Mouse (Mus musculus): ENCODE data around the gene Nedd9. TPM values are rescaled to one million over a fixed set of nuclear protein-coding genes. Genes with fewer than 3 reads are reported as not detected.

Gene Nedd9
- polyA plus RNA-seq, 1 experiment from 2014 or later: 28.5 TPM

DNA sequence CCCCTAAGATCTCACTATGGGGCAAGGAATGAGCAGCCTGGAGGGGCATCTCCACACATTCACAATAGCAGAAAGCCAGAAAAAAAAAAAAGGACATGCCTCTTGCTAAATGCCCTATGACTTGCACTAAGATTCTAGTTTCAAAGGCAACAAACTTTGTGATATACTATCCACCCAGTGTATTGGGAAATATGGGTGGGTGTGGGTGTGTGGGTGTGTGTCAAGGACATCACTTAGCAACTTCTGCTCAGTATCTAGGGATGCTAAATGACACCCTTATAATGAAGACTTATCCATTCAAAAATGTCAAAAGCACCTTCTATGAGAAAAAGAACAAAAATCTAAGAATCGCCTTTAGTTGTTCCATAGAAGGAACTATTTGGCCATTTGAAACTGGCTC is 40.6 kb downstream of the Nedd9 start:
- Histone ChIP-seq H3K9ac (no peak overlapping the region), H3K36me3 (no peaks in the 10 kb centered on the region), H3K9me3 (no peaks in the 10 kb centered on the region), H3K27me3 (no peaks in the 10 kb centered on the region), H3K4me1 (peaks cover 18% of the 10 kb centered on the region), H3K4me2 (replicated peaks) (no peak overlapping the region), H3K4me3 (no peak overlapping the region), H3K27ac (no peak overlapping the region)
- ATAC-seq (ENCODE audit: low FRiP score, low read depth): no peak
- 96% methylated on average over 1 of the region's 1 CpGs for WGBS

DNA sequence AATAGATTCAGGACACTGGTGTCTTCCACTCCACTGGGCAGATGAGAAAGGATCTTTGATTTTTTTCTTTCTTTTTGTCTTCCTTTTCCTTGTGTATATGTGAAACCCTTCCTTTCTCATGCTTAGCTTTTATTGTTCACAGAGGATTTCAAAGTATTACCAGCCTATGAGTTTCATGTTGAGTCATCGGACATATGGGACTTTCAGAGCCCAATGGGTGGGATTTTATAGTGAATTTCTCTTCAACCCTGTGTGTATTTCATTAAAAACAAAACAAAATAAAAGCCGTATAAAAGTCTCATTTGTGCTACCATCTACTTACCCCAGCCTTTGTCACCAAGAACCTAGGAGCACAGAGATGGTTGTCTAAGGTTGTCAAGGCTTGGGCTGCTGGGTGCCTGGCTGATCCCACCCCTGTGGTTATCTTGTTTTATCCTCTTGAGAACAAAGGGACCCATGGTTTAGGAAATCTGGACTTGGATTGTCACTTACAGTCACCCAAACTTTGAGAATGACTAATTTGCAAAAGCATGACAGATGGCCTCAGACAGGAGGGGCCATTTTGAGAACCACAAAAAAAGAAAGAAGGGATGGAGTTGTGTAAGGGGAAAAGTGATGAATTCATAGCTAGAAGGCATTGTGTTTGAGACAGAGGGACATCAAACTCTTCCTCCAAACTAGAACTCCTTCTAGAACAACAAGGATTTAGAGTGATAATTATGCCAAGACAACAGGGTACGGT is 41.9 kb downstream of the Nedd9 start:
- Histone ChIP-seq H3K4me3 (no peak overlapping the region), H3K27ac (no peak overlapping the region), H3K9me3 (no peaks in the 10 kb centered on the region), H3K4me2 (replicated peaks) (no peak overlapping the region), H3K27me3 (no peaks in the 10 kb centered on the region), H3K36me3 (no peaks in the 10 kb centered on the region), H3K4me1 (peaks cover 9% of the 10 kb centered on the region; the same call in 1 of the 2 replicates), H3K9ac (no peak overlapping the region)
- 76% methylated on average over 3 of the region's 3 CpGs for WGBS
- ATAC-seq (ENCODE audit: low FRiP score, low read depth): no peak

DNA sequence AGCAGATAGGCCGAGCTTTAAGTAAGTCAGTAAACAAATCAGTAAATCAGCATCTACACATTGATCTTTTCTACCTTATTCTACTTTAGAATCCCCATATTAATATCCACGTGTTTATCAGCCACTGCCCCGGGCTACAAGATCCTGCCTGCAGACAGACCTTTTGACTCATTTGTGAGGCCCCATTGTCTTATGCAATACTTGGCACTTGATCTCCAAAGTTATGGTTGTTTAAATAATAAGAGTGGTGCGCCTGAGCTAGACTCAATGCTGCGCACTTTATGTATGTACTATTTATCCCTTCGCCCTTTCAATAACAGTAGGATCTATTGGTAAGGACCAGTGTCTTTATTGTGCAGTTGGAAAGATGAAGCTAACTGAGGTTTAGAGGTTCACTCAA is 42.9 kb downstream of the Nedd9 start:
- WGBS: 93% methylated on average over 6 of the region's 6 CpGs
- no peak for ATAC-seq (ENCODE audit: low FRiP score, low read depth)

DNA sequence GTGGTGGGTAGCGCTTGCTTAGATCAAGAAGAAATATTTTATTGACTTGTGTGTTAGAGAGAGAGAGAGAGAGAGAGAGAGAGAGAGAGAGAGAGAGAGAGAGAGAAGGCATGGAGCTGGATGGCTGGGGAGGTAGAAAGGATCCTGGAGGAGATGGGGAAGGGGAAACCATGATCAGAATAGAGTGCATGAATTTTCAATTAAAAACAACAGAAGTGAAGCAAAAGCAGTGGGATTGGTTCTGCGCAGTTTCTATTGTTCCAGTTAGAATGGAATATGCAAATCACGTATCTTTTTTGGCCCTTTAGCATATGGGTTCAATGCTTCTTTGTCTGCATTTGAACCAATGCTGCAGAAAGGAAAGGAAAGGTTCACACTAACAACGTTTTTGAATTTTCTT is 45.0 kb downstream of the Nedd9 start:
- H3K9me3 ChIP-seq: no peaks in the 10 kb centered on the region
- 83% methylated on average over 4 of the region's 4 CpGs for WGBS
- H3K27me3 ChIP-seq: no peaks in the 10 kb centered on the region
- no peak for ATAC-seq (ENCODE audit: low FRiP score, low read depth)
- no peak overlapping the region for H3K4me2 ChIP-seq (replicated peaks)
- 0 out of 2 replicates have a peak, but pooled peaks cover 3% of the 10 kb centered on the region for H3K4me1 ChIP-seq
- no peak overlapping the region for H3K9ac ChIP-seq
- no peak overlapping the region for H3K4me3 ChIP-seq
- no peaks in the 10 kb centered on the region for H3K36me3 ChIP-seq
- no peak overlapping the region for H3K27ac ChIP-seq

More for the DNA sequence above, 42.9 kb downstream of the Nedd9 start:
- Histone ChIP-seq H3K4me2 (replicated peaks) (no peak overlapping the region), H3K9ac (no peak overlapping the region), H3K9me3 (no peaks in the 10 kb centered on the region), H3K27ac (no peak overlapping the region), H3K27me3 (no peaks in the 10 kb centered on the region), H3K36me3 (no peaks in the 10 kb centered on the region), H3K4me3 (no peak overlapping the region), H3K4me1 (0 out of 2 replicates have a peak, but pooled peaks cover 9% of the 10 kb centered on the region)

DNA sequence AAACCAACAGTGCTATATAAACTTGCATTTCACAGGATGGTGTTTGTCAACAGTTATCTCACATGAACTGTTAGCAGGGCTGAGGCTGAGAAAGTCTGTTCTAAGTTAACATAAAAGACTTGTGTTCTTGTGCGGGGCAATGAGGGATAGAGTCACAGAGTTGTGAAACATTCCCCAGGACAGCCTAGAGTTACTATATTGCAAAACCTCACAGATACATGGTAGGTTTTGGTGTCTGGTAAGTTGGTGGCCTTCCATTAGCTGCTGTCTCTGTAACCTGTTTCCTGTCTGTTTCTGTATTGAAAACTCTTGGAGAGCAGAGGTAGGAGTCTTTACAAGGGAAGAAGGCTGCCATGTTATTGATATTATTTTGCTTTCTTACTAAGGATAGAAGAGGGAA is 47.0 kb downstream of the Nedd9 start:
- no peak overlapping the region for H3K4me2 ChIP-seq (replicated peaks)
- H3K36me3 ChIP-seq: no peaks in the 10 kb centered on the region
- no peak overlapping the region for H3K27ac ChIP-seq
- no peaks in the 10 kb centered on the region for H3K9me3 ChIP-seq
- no peaks in the 10 kb centered on the region for H3K27me3 ChIP-seq
- no peak for ATAC-seq (ENCODE audit: low FRiP score, low read depth)
- 78% methylated on average over 1 of the region's 1 CpGs for WGBS
- H3K9ac ChIP-seq: no peak overlapping the region
- no peak overlapping the region for H3K4me3 ChIP-seq
- no peaks in the 10 kb centered on the region for H3K4me1 ChIP-seq

DNA sequence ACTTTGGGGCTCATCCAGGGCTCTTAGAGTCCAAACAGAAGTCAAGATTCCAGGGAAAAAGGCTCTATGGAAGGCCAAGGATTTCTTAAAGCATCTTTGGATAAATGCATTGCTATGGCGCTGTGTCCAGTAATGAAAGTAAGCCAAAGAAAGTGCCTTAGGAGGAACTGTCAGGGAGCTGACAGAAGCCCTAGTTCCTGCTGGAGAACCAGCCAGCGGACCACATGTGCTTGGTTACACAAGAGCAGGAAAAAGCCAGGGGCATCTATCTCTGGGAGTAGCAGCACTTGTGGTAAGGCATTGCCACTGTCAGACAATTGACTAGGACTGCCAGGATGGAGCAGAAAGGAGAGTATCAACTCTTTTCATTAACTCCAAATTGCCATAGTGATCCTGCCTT is 49.8 kb downstream of the Nedd9 start:
- ATAC-seq (ENCODE audit: low FRiP score, low read depth): no peak
- Histone ChIP-seq H3K27ac (no peak overlapping the region), H3K36me3 (no peaks in the 10 kb centered on the region), H3K4me2 (replicated peaks) (no peak overlapping the region), H3K4me3 (no peak overlapping the region), H3K27me3 (no peaks in the 10 kb centered on the region), H3K9me3 (no peaks in the 10 kb centered on the region), H3K9ac (no peak overlapping the region), H3K4me1 (no peaks in the 10 kb centered on the region)
- 93% methylated on average over 2 of the region's 2 CpGs for WGBS

DNA sequence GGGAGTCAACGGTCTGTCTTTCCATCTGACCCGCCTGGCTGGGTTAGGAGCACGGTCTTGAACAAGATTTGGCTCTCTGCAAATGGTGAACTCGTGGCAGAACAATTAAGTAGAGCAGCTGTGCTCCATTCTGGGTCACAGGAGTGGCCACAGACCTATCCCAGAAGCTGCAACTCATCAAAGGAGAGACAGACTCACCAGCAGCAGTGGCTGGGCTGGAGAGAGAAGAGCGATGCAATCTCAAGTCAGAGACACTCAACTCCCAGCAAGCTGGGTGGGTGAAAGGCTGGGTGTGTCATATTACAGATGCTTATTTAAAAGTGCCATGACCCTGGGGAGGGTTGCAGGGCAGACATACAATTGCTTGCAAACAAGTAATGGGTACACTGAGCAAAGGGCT is 50.4 kb downstream of the Nedd9 start:
- H3K36me3 ChIP-seq: no peaks in the 10 kb centered on the region
- no peaks in the 10 kb centered on the region for H3K27me3 ChIP-seq
- ATAC-seq (ENCODE audit: low FRiP score, low read depth): no peak
- no peaks in the 10 kb centered on the region for H3K4me1 ChIP-seq
- H3K27ac ChIP-seq: no peak overlapping the region
- no peaks in the 10 kb centered on the region for H3K9me3 ChIP-seq
- 62% methylated on average over 5 of the region's 5 CpGs for WGBS
- H3K9ac ChIP-seq: no peak overlapping the region
- H3K4me3 ChIP-seq: no peak overlapping the region
- no peak overlapping the region for H3K4me2 ChIP-seq (replicated peaks)

DNA sequence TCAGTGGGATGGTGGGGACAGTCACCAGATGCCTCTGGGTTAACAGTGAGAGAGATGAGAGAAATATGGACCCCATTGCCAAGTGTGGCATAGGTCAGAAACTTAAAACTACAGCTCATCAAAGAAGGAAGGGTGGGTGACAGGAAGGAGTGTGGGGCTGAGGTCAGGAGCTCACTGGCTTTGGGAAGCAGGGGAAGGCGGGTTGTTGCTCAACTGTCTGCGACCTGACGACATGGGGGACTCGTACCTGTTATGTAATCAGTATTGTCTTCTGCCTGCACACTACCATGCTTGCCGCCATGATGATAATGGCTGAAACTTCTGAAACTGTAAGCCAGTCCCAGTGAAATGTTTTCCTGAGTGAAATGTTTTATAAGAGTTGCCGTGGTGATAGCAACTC is 54.0 kb downstream of the Nedd9 start:
- H3K4me1 ChIP-seq: no peaks in the 10 kb centered on the region
- no peaks in the 10 kb centered on the region for H3K36me3 ChIP-seq
- H3K9ac ChIP-seq: no peak overlapping the region
- no peaks in the 10 kb centered on the region for H3K27me3 ChIP-seq
- WGBS: 87% methylated on average over 6 of the region's 6 CpGs
- H3K27ac ChIP-seq: no peak overlapping the region
- no peaks in the 10 kb centered on the region for H3K9me3 ChIP-seq
- H3K4me2 ChIP-seq (replicated peaks): no peak overlapping the region
- no peak overlapping the region for H3K4me3 ChIP-seq
- no peak for ATAC-seq (ENCODE audit: low FRiP score, low read depth)

DNA sequence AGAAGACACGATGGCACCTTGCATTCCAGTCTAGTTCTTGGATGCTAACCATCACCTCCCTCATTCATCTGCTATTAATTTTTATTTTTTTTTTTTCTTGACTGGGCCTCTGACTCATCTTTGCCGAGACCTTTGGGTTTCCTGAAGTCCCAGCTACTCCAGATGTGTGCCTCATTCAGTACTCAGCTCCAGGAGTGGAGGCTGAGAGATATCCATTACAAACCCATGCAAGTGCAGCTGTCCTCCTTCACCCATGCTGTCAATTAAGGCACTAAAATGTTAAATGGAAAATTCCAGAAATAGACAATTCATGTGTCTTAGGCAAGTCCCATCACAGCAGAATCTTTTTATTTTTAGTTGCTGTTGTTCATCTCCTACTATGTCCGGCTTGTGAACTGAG is 55.4 kb downstream of the Nedd9 start:
- Histone ChIP-seq H3K4me2 (replicated peaks) (no peak overlapping the region), H3K27ac (no peak overlapping the region), H3K9me3 (no peaks in the 10 kb centered on the region), H3K27me3 (no peaks in the 10 kb centered on the region; the same call in 1 of the 2 replicates), H3K4me1 (0 out of 2 replicates have a peak, but pooled peaks cover 2% of the 10 kb centered on the region), H3K4me3 (no peak overlapping the region), H3K36me3 (no peaks in the 10 kb centered on the region), H3K9ac (no peak overlapping the region)
- 64% methylated on average over 3 of the region's 3 CpGs for WGBS
- no peak for ATAC-seq (ENCODE audit: low FRiP score, low read depth)

DNA sequence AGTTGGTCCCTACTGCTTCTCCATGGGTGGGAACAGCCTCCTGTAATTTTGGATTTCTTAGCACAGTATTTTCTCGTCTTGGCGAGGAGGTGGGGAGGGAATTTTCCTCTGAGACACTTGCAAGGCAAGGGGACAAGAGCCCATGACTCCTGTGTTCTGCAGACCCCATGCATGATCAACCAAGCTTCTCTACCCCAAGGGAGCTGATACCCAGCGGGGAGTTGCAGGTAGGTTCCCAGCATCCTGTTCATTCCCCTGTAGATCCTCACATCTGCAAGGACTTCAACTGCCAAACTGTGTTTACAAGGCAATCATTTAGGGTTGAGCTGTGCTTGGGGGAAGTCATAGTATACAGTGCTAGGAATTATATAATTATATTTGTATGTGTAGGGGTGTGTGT is 60.1 kb downstream of the Nedd9 start:
- peaks cover 13% of the 10 kb centered on the region; the same call in 1 of the 2 replicates for H3K4me1 ChIP-seq
- H3K27me3 ChIP-seq: no peaks in the 10 kb centered on the region; the same call in 1 of the 2 replicates
- H3K4me3 ChIP-seq: no peak overlapping the region
- no peaks in the 10 kb centered on the region for H3K9me3 ChIP-seq
- no peak overlapping the region for H3K4me2 ChIP-seq (replicated peaks)
- H3K36me3 ChIP-seq: no peaks in the 10 kb centered on the region
- no peak for ATAC-seq (ENCODE audit: low FRiP score, low read depth)
- H3K27ac ChIP-seq: no peak overlapping the region
- H3K9ac ChIP-seq: no peak overlapping the region
- 82% methylated on average over 3 of the region's 3 CpGs for WGBS

DNA sequence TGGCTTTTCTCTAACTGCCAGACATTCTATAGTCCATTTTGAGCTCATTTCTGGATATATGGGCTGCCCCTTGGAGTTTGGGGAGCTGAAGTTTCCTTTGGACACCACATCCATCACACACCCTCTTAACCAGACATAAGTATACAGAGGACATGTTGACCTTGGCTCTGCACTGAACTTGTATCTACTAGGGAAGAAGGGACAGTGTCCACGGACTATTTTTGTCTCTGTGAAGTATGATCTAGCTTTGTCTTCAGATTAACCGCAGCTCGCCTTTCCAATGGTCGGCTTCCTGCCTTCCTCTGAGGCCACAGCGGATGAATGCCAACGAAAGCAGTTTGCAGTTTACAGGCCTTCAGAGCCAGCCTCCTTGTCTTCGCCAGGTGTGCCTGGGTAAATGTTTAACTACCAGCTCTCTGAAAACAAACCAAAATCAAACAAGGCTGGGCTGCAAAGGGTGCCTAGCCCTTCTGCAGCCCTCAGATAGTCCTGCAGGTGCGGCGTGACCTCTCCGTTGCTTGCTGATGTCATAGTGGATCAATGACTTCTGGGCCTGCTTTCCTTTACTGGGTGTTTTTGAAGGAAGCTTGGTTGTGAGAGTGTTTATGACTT is 63.6 kb downstream of the Nedd9 start:
- ATAC-seq (ENCODE audit: low FRiP score, low read depth): no peak
- no peaks in the 10 kb centered on the region for H3K36me3 ChIP-seq
- no peak overlapping the region for H3K27ac ChIP-seq
- 60% methylated on average over 10 of the region's 10 CpGs for WGBS
- H3K4me3 ChIP-seq: no peak overlapping the region
- peaks cover 13% of the 10 kb centered on the region for H3K4me1 ChIP-seq
- H3K27me3 ChIP-seq: no peaks in the 10 kb centered on the region; the same call in 1 of the 2 replicates
- no peaks in the 10 kb centered on the region for H3K9me3 ChIP-seq
- H3K4me2 ChIP-seq (replicated peaks): no peak overlapping the region
- H3K9ac ChIP-seq: no peak overlapping the region

DNA sequence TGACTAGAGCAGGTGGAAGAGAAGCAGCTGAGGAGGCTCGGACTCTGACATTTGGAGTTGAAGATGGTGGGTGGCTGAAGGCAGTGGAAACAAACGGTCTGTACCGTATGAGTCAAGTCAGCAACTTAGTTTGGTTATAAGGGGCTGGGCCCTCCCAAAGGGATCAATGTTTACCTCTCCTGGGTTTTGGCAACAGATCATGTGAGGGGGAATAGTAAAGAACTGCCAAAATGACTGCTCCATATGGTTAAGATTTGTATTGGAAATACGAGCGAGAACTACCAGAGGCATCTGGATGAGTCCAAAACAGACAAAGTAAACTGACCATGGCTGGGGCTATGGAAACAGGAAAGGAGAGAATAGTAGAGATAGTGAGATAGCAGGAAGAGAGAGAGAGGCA is 64.6 kb downstream of the Nedd9 start:
- Histone ChIP-seq H3K9ac (no peak overlapping the region), H3K4me2 (replicated peaks) (no peak overlapping the region), H3K27ac (no peak overlapping the region), H3K4me3 (no peak overlapping the region), H3K4me1 (peaks cover 13% of the 10 kb centered on the region), H3K9me3 (no peaks in the 10 kb centered on the region), H3K27me3 (no peaks in the 10 kb centered on the region), H3K36me3 (no peaks in the 10 kb centered on the region)
- 80% methylated on average over 5 of the region's 5 CpGs for WGBS
- ATAC-seq (ENCODE audit: low FRiP score, low read depth): no peak

DNA sequence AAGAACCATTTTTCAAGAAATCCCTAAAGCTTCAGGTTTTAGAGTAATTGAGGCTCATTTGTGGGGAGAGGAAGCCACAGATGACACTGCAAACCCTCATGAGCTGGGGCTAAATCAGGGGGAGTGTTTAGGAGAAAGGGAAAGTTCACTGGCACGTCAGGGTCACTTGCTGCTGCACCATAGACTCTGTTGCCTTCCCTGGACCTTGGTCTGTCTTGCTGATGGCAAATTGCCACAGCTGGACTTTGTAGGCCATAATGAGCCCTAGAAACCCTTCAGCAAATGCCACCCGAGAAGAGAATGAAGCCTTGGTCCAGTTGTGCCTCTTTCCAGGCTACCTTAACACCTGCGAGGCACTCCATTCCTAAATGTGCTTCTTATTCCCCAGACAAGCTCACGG is 66.8 kb downstream of the Nedd9 start:
- no peaks in the 10 kb centered on the region for H3K27me3 ChIP-seq
- no peaks in the 10 kb centered on the region for H3K36me3 ChIP-seq
- H3K9me3 ChIP-seq: no peaks in the 10 kb centered on the region
- ATAC-seq (ENCODE audit: low FRiP score, low read depth): no peak
- no peak overlapping the region for H3K27ac ChIP-seq
- no peak overlapping the region for H3K4me2 ChIP-seq (replicated peaks)
- H3K4me3 ChIP-seq: no peak overlapping the region
- H3K9ac ChIP-seq: no peak overlapping the region
- H3K4me1 ChIP-seq: peaks cover 18% of the 10 kb centered on the region
- WGBS: 64% methylated on average over 4 of the region's 4 CpGs
